Mouse (Mus musculus) embryonic facial prominence, embryonic 11.5 days (tissue): ENCODE measurements around the gene Ube2h. TPM values are rescaled to one million over a fixed set of nuclear protein-coding genes. Genes with fewer than 3 reads are reported as not detected.
A peak's percentile ranks its signal among the peaks of the same experiment; 100 is the strongest.

ENCODE experiments used
- ATAC-seq: fragments of 200-750 bp; cut with Nextera tagmentation; replicated peaks from 2 replicates; pipeline ENCODE4 v1.8.0; 2017; ENCODE audit warnings: low read depth; ENCODE audit not compliant: insufficient number of reproducible peaks, low FRiP score, low TSS enrichment
- DNase-seq: peaks from one replicate; pipeline ENCODE4 v3.0.0-alpha.2; 2015; ENCODE audit warnings: low spot score
- H3K27ac ChIP-seq: fragments of 300-500 bp; sonication (generic); replicated peaks from 2 replicates; pipeline ENCODE4 v1.5.1; 2014; ENCODE audit warnings: mild to moderate bottlenecking, low read depth, low read length, control low read depth
- H3K27me3 ChIP-seq: fragments of 300-500 bp; sonication (generic); 2 replicates; pipeline ENCODE4 v1.6.1; 2014; ENCODE audit warnings: mild to moderate bottlenecking, low read length, moderate library complexity, mixed read lengths; ENCODE audit not compliant: control insufficient read depth, insufficient read depth
- H3K36me3 ChIP-seq: fragments of 300-500 bp; sonication (generic); replicated peaks from 2 replicates; pipeline ENCODE4 v1.6.1; 2014; ENCODE audit warnings: low read depth, mild to moderate bottlenecking, low read length, moderate library complexity, mixed read lengths; ENCODE audit not compliant: control insufficient read depth, insufficient read depth
- H3K4me1 ChIP-seq: fragments of 300-500 bp; sonication (generic); 2 replicates; pipeline ENCODE4 v1.6.1; 2014; ENCODE audit warnings: low read length, mixed read lengths; ENCODE audit not compliant: control insufficient read depth, insufficient read depth
- H3K4me2 ChIP-seq: fragments of 300-500 bp; sonication (generic); 2 replicates; pipeline ENCODE4 v1.6.1; 2014; ENCODE audit warnings: low read depth, mild to moderate bottlenecking, control low read depth, low read length, moderate library complexity
- H3K4me3 ChIP-seq: fragments of 300-500 bp; sonication (generic); 2 replicates; pipeline ENCODE4 v1.5.1; 2014; ENCODE audit warnings: low read depth, low read length, control low read depth
- H3K9ac ChIP-seq: fragments of 300-500 bp; sonication (generic); replicated peaks from 2 replicates; pipeline ENCODE4 v1.6.1; 2014; ENCODE audit warnings: mild to moderate bottlenecking, control low read depth, low read length
- H3K9me3 ChIP-seq: fragments of 300-500 bp; sonication (generic); replicated peaks from 2 replicates; pipeline ENCODE4 v1.6.1; 2016; ENCODE audit warnings: mild to moderate bottlenecking, low read length, inconsistent platforms, mixed read lengths; ENCODE audit not compliant: control insufficient read depth
- WGBS: fragments of 180-500 bp; shearing (Covaris S2); extraction: QIAGEN DNeasy Blood & Tissue Kit; methylation state at CpG from one replicate; pipeline ENCODE4 v1.1.7; 2014; 5-methylcytosine and 5-hydroxymethylcytosine counted together
- polyA plus RNA-seq: library from polyadenylated mRNA; unstranded; fragments of >200 nt; fragmentation: Nextera tagmentation; extraction: Ambion mirVana; gene quantifications from 2 replicates; pipeline ENCODE4 v1.2.1, GENCODE M21; 2014

Ube2h gene
- polyA plus RNA-seq, 1 experiment from 2014 or later: 52.4 TPM

DNA sequence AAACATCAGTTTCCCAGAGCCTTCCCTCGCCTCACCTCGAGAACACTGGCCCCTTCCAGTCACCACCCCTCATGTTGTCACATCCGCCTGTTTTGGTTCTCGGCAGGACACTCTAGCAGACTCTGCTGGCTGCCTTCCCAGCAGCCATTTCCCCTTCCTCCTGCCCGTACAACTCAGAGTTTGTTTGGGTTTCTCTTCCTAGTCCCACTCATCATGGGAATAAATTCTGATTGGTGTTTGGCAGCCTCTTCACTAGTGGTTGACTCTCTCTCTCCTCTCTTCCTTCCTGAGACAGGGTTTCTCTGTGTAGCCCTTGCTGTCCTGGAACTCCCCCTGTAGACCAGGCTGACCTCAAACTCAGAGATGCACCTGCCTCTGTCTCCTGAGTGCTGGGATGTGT lies 32.6 kb upstream of the Ube2h start:
- ATAC-seq (no peak), DNase-seq (no peak)
- H3K4me3 ChIP-seq: no peak overlapping the region
- no peaks in the 10 kb centered on the region for H3K27me3 ChIP-seq
- H3K9ac ChIP-seq: no peak overlapping the region
- H3K4me2 ChIP-seq: no peak overlapping the region
- no peak overlapping the region for H3K27ac ChIP-seq
- WGBS: 36% methylated on average over 5 of the region's 5 CpGs
- H3K4me1 ChIP-seq: no peaks in the 10 kb centered on the region
- no peaks in the 10 kb centered on the region for H3K36me3 ChIP-seq
- H3K9me3 ChIP-seq: no peaks in the 10 kb centered on the region

DNA sequence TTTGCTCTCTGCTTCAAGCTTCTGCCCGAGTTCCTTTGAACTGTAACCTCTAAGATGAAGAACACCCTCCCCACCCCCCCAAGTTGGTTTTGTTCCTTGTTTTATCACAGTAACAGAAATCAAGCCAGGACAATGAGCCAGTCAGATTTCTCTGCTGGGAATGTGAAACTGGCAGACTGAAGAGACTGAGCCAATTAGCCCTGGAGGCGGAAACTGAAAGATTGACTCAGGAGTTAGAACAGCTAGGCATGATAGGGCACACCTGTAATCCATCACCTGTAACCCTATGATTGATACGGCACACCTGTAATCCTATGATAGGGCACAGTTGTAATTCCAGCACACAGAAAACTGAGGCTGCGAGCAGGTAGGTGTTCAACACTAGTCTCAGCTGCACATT lies 27.9 kb upstream of the Ube2h start:
- peak; percentile 44 for DNase-seq
- Histone ChIP-seq H3K9ac (no peak overlapping the region), H3K9me3 (no peaks in the 10 kb centered on the region), H3K4me3 (no peak overlapping the region), H3K27ac (no peak overlapping the region), H3K27me3 (no peaks in the 10 kb centered on the region), H3K4me1 (no peaks in the 10 kb centered on the region), H3K36me3 (no peaks in the 10 kb centered on the region), H3K4me2 (no peak overlapping the region)
- 36% methylated on average over 4 of the region's 4 CpGs for WGBS
- ATAC-seq: no peak

- WGBS: 79% methylated on average over 5 of the region's 5 CpGs
- no peaks in the 10 kb centered on the region for H3K27me3 ChIP-seq
- no peak overlapping the region for H3K27ac ChIP-seq
- H3K4me1 ChIP-seq: no peaks in the 10 kb centered on the region
- no peak overlapping the region for H3K4me2 ChIP-seq
- DNase-seq: no peak
- no peak overlapping the region for H3K9ac ChIP-seq
- no peak overlapping the region for H3K4me3 ChIP-seq
- no peak for ATAC-seq
- no peaks in the 10 kb centered on the region for H3K9me3 ChIP-seq
- H3K36me3 ChIP-seq: no peaks in the 10 kb centered on the region
Measured at GRCm38 (mm10) chr6:30330706-30331105, 26.4 kb upstream of the Ube2h start.

GRCm38 (mm10) chr6:30325932-30326501 lies 21.7 kb upstream of the Ube2h start:
- ATAC-seq (no peak), DNase-seq (no peak)
- no peak overlapping the region for H3K4me3 ChIP-seq
- H3K4me2 ChIP-seq: no peak overlapping the region
- H3K9ac ChIP-seq: no peak overlapping the region
- no peaks in the 10 kb centered on the region for H3K9me3 ChIP-seq
- H3K4me1 ChIP-seq: no peaks in the 10 kb centered on the region
- H3K27ac ChIP-seq: no peak overlapping the region
- WGBS: 73% methylated on average over 4 of the region's 4 CpGs
- H3K27me3 ChIP-seq: no peaks in the 10 kb centered on the region
- no peaks in the 10 kb centered on the region for H3K36me3 ChIP-seq

DNA sequence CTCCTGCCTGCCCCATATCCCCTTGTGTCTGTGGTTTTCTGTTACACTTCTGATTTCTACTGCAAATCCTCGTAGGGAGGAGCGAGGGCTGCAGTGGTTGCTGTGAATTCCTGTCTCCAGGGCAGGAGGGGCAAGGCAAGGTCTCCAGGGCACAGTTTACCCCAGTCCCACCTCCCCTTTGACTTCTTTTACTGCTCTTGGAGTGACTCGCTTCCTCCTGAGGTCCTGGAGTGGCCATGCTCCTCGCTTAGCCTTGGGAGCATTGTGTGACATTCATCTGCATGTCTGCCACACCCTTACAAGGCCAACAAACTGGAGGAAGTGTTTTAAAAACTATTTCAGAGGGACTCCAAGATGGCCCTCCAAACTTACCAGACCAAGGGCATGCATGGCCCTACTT lies 16.7 kb upstream of the Ube2h start:
- Histone ChIP-seq H3K9ac (no peak overlapping the region), H3K27ac (no peak overlapping the region), H3K4me3 (no peak overlapping the region), H3K9me3 (no peaks in the 10 kb centered on the region), H3K4me2 (no peak overlapping the region), H3K27me3 (no peaks in the 10 kb centered on the region), H3K4me1 (no peaks in the 10 kb centered on the region), H3K36me3 (no peaks in the 10 kb centered on the region)
- no peak for ATAC-seq
- WGBS: 42% methylated on average over 4 of the region's 4 CpGs
- no peak for DNase-seq

GRCm38 (mm10) chr6:30319216-30319615 lies 14.9 kb upstream of the Ube2h start:
- ATAC-seq (no peak), DNase-seq (no peak)
- Histone ChIP-seq H3K9ac (no peak overlapping the region), H3K36me3 (no peaks in the 10 kb centered on the region), H3K27me3 (no peaks in the 10 kb centered on the region), H3K27ac (no peak overlapping the region), H3K4me1 (no peaks in the 10 kb centered on the region), H3K4me2 (no peak overlapping the region), H3K9me3 (no peaks in the 10 kb centered on the region), H3K4me3 (no peak overlapping the region)
- 85% methylated on average over 5 of the region's 5 CpGs for WGBS

GRCm38 (mm10) chr6:30312006-30312405 lies 7.7 kb upstream of the Ube2h start:
- Histone ChIP-seq H3K9ac (no peak overlapping the region), H3K36me3 (no peaks in the 10 kb centered on the region)
- no peak for ATAC-seq

DNA sequence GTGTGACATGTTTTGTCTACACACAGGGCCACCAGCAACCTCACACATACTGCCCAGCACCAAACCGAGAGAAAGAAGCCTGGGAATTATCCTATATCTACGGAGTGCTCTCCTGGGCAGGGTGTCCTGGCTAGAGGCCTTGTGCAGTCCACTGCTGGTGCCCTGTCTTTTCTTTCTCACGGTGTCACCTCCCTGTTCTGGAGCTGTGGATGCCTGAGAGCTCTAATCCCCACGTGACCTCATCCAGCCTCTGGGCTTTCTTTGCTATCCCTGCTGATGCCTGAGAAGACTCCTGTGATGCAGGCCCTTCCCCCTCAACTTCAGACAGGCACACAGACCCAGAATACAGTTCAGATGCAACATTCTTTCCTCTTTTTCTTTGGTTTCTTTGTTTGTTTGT lies 4.4 kb upstream of the Ube2h start:
- H3K4me3 ChIP-seq: no peak overlapping the region
- DNase-seq: no peak
- H3K27me3 ChIP-seq: no peaks in the 10 kb centered on the region
- no peaks in the 10 kb centered on the region for H3K4me1 ChIP-seq
- H3K27ac ChIP-seq: no peak overlapping the region
- ATAC-seq: no peak
- 38% methylated on average over 4 of the region's 4 CpGs for WGBS
- no peak overlapping the region for H3K4me2 ChIP-seq
- H3K9me3 ChIP-seq: no peaks in the 10 kb centered on the region
- H3K9ac ChIP-seq: no peak overlapping the region
- H3K36me3 ChIP-seq: no peaks in the 10 kb centered on the region

More at GRCm38 (mm10) chr6:30312006-30312405, 7.7 kb upstream of the Ube2h start:
- Histone ChIP-seq H3K4me1 (no peaks in the 10 kb centered on the region), H3K27me3 (no peaks in the 10 kb centered on the region), H3K9me3 (no peaks in the 10 kb centered on the region), H3K27ac (no peak overlapping the region), H3K4me3 (no peak overlapping the region), H3K4me2 (no peak overlapping the region)
- 64% methylated on average over 1 of the region's 1 CpGs for WGBS
- DNase-seq: no peak
